Mouse (Mus musculus): Measurements from ENCODE around the gene Pisd.
"Not testable (repeated sequence)": the region's sequence is repeated elsewhere in the genome, so short reads cannot be mapped to it uniquely, and the experiment has no call there.

Pisd gene

GRCm38 (mm10) chr5:32785313-32785915 lies at the start of gene Pisd:
TSS of gene Pisd (minus strand) at chr5:32785646.
- peak; percentile 91 to 95 for DNase-seq (ENCODE audit: low spot score in 2 of 2)

- DNase-seq (ENCODE audit: low spot score in 2 of 2): no peak
Measured at GRCm38 (mm10) chr5:32834497-32834896, 49.1 kb upstream of the Pisd start.

- no peak for DNase-seq (ENCODE audit: low spot score in 2 of 2)
Measured at GRCm38 (mm10) chr5:32830054-32830453, 44.6 kb upstream of the Pisd start.

- not testable (repeated sequence) for DNase-seq (ENCODE audit: low spot score in 2 of 2)
Measured at GRCm38 (mm10) chr5:32828766-32829165, 43.3 kb upstream of the Pisd start.

GRCm38 (mm10) chr5:32827009-32827408 lies 41.6 kb upstream of the Pisd start, which contains the start of gene Gm20671:
TSS of gene Gm20671 (minus strand) at chr5:32827109.
- no peak for DNase-seq (ENCODE audit: low spot score in 2 of 2)

GRCm38 (mm10) chr5:32820471-32820870 lies 35.0 kb upstream of the Pisd start:
- no peak for DNase-seq (ENCODE audit: low spot score in 2 of 2)

GRCm38 (mm10) chr5:32815396-32815795 lies 29.9 kb upstream of the Pisd start:
- no peak for DNase-seq (ENCODE audit: low spot score in 2 of 2)

GRCm38 (mm10) chr5:32786454-32786853 lies 1.0 kb upstream of the Pisd start:
- DNase-seq (ENCODE audit: low spot score in 2 of 2): not testable (repeated sequence)

- no peak for DNase-seq (ENCODE audit: low spot score in 2 of 2)
Measured at GRCm38 (mm10) chr5:32784726-32785125, 720 bp downstream of the Pisd start.

- DNase-seq (ENCODE audit: low spot score in 2 of 2): no peak
Measured at GRCm38 (mm10) chr5:32781596-32781995, 3.9 kb downstream of the Pisd start.

GRCm38 (mm10) chr5:32778168-32778567 lies 7.3 kb downstream of the Pisd start:
- no peak for DNase-seq (ENCODE audit: low spot score in 2 of 2)

- DNase-seq (ENCODE audit: low spot score in 2 of 2): no peak
Measured at GRCm38 (mm10) chr5:32772361-32772760, 13.1 kb downstream of the Pisd start.

GRCm38 (mm10) chr5:32767636-32768373 lies 17.6 kb downstream of the Pisd start:
- no peak for DNase-seq (ENCODE audit: low spot score in 2 of 2)

- DNase-seq (ENCODE audit: low spot score in 2 of 2): no peak
Measured at GRCm38 (mm10) chr5:32767004-32767403, 18.4 kb downstream of the Pisd start.

GRCm38 (mm10) chr5:32761566-32762140 lies 23.8 kb downstream of the Pisd start:
- no peak for DNase-seq (ENCODE audit: low spot score in 2 of 2)

- DNase-seq (ENCODE audit: low spot score in 2 of 2): no peak
Measured at GRCm38 (mm10) chr5:32760787-32761186, 24.7 kb downstream of the Pisd start.

- DNase-seq (ENCODE audit: low spot score in 2 of 2): not testable (repeated sequence)
Measured at GRCm38 (mm10) chr5:32760352-32760751, 25.1 kb downstream of the Pisd start.

GRCm38 (mm10) chr5:32759662-32760061 lies 25.8 kb downstream of the Pisd start:
- no peak for DNase-seq (ENCODE audit: low spot score in 2 of 2)

GRCm38 (mm10) chr5:32756141-32756540 lies 29.3 kb downstream of the Pisd start:
- no peak for DNase-seq (ENCODE audit: low spot score in 2 of 2)

GRCm38 (mm10) chr5:32751736-32752135 lies 33.7 kb downstream of the Pisd start:
- DNase-seq (ENCODE audit: low spot score in 2 of 2): no peak

GRCm38 (mm10) chr5:32748936-32749335 lies 36.5 kb downstream of the Pisd start:
- no peak for DNase-seq (ENCODE audit: low spot score in 2 of 2)

GRCm38 (mm10) chr5:32747650-32748375 lies 37.6 kb downstream of the Pisd start:
- peak in 1 of 2 experiments; percentile 35 for DNase-seq (ENCODE audit: low spot score in 2 of 2)

Data from spleen, postnatal 4 days (tissue).